Comparison of ENCODE assay signal across 19 mouse cellular contexts in the genomic region with DNA sequence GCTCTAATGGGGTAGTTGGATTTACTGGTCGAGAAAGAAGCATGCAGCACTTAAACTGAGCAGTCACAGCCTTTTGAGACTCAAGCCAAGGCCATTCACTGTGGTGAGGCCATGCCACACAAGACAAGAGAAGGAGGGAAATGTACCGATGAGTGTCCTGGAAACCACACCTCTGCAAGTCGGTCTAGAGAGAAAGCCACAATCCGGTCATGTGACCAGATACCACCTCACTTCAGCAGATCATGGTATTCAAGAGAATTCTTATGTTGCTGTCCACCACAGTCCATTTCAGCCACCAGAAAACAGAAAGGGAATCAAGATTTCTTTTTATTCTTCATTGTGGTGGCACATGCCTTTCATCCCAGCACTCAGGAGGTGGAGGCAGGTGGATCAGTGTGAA. TPM values are rescaled to one million over a fixed set of nuclear protein-coding genes. Genes with fewer than 3 reads are reported as not detected.
"Had no signal": no experiment of that assay in that cellular context is flagged by ENCODE, and none has a peak within 500 bp of the region (broad histone marks: within the 10 kb centered on the region; RNA-seq: fewer than 3 reads in every experiment).

No protein-coding gene starts in this region.

- H3K27me3 ChIP-seq: neural tube, embryonic 15.5 days; stomach, embryonic 15.5 days had no signal

- H3K9ac ChIP-seq: neural tube, embryonic 15.5 days; stomach, embryonic 15.5 days had no signal

- H3K27ac ChIP-seq: neural tube, embryonic 15.5 days; stomach, embryonic 15.5 days; stomach, postnatal 0 days had no signal

- H3K4me1 ChIP-seq: neural tube, embryonic 15.5 days; stomach, embryonic 15.5 days had no signal

- DNase-seq: retina, postnatal 1 day; right cerebral cortex, adult 18-20 months; right cerebral cortex, postnatal 14 days; right cerebral cortex, postnatal 25 days; right cerebral cortex, postnatal 4 days; spleen, adult 18-20 months; thymus, adult 18-20 months; thymus, adult 2 months; thymus, postnatal 14 days; thymus, postnatal 25 days; thymus, postnatal 36 days; thymus, postnatal 4 days had no signal

- H3K4me2 ChIP-seq: neural tube, embryonic 15.5 days; stomach, embryonic 15.5 days had no signal

- H3K9me3 ChIP-seq: neural tube, embryonic 15.5 days; stomach, embryonic 15.5 days had no signal

- H3K4me3 ChIP-seq: neural tube, embryonic 15.5 days; stomach, embryonic 15.5 days had no signal

- H3K36me3 ChIP-seq: neural tube, embryonic 15.5 days; stomach, embryonic 15.5 days had no signal

RNA-seq across cellular contexts. Expression of a gene that starts 4.4 kb away (rescaled TPM):
- polyA plus RNA-seq: neural tube, embryonic 14.5 days had no signal

RNA-seq across cellular contexts. Expression of a gene that starts 15.6 kb away (rescaled TPM):
- polyA plus RNA-seq: neural tube, embryonic 14.5 days; neural tube, embryonic 15.5 days; stomach, embryonic 14.5 days; stomach, postnatal 0 days; thymus, postnatal 0 days had no signal

RNA-seq across cellular contexts. Expression of a gene that starts 19.3 kb away (rescaled TPM):
- total RNA-seq: neutrophil, adult 5-6 weeks had no signal
